Mouse (Mus musculus) heart, postnatal 10 days (tissue): ENCODE results near the gene Rpl37. TPM values are rescaled to one million over a fixed set of nuclear protein-coding genes. Genes with fewer than 3 reads are reported as not detected.
A peak's percentile ranks its signal among the peaks of the same experiment; 100 is the strongest.
"Not testable (repeated sequence)": the region's sequence is repeated elsewhere in the genome, so short reads cannot be mapped to it uniquely, and the experiment has no call there.

Source experiments
- DNase-seq, 2 experiments: peaks; one replicate each; pipeline ENCODE4 v3.0.0; 2021
- intact Hi-C: fragments of 180-260 bp; cut with DNase I; formaldehyde crosslinking; loops from one replicate; pipeline ENCODE4 v1.15.1; 2025
- total RNA-seq, 2 experiments: library from RNA; stranded (reverse); gene quantifications; 2 replicates each; pipeline ENCODE4 v1.2.3; 2021

The Rpl37 gene
- total RNA-seq, 2 experiments from 2014 or later = 233 to 262 TPM

GRCm38 (mm10) chr15:5121535-5122313, 5.3 kb downstream of the Rpl37 start:
- DNase-seq = no peak
- intact Hi-C loops = no loop called here

- intact Hi-C loops = no loop called here
- DNase-seq = no peak
These were observed 10.0 kb downstream of the Rpl37 start for GRCm38 (mm10) chr15:5126456-5126855.

- DNase-seq = no peak
- intact Hi-C loops = no loop called here
These were observed 11.0 kb downstream of the Rpl37 start for GRCm38 (mm10) chr15:5127487-5127886.

GRCm38 (mm10) chr15:5128176-5128940, 11.9 kb downstream of the Rpl37 start:
- intact Hi-C loops = no loop called here
- DNase-seq = no peak

GRCm38 (mm10) chr15:5129111-5129805, 12.8 kb downstream of the Rpl37 start:
- intact Hi-C loops = no loop called here
- no peak for DNase-seq

- intact Hi-C loops, DNase-seq: not testable (repeated sequence)
These were observed 14.6 kb downstream of the Rpl37 start for GRCm38 (mm10) chr15:5130887-5131668.

GRCm38 (mm10) chr15:5133301-5133700, 16.9 kb downstream of the Rpl37 start:
- no peak for DNase-seq
- intact Hi-C loops = no loop called here

GRCm38 (mm10) chr15:5134179-5134578, 17.7 kb downstream of the Rpl37 start:
- DNase-seq = no peak
- intact Hi-C loops = no loop called here

- no peak for DNase-seq
These were observed 18.6 kb downstream of the Rpl37 start for GRCm38 (mm10) chr15:5134945-5135483.

GRCm38 (mm10) chr15:5138021-5138856, 21.8 kb downstream of the Rpl37 start:
- intact Hi-C loops = no loop called here
- no peak for DNase-seq

More at GRCm38 (mm10) chr15:5134945-5135483, 18.6 kb downstream of the Rpl37 start:
- intact Hi-C loops = no loop called here

GRCm38 (mm10) chr15:5139366-5139765, 22.9 kb downstream of the Rpl37 start:
- intact Hi-C loops = no loop called here
- no peak for DNase-seq

- no peak for DNase-seq
- intact Hi-C loops = no loop called here
These were observed 23.4 kb downstream of the Rpl37 start for GRCm38 (mm10) chr15:5139863-5140262.

- no peak for DNase-seq
- intact Hi-C loops = no loop called here
These were observed 23.9 kb downstream of the Rpl37 start for GRCm38 (mm10) chr15:5140357-5140756.

- intact Hi-C loops = loop anchor here (2.0 kb wide), 1 partner anchor 25 kb away; the partner anchor contains the start of gene Rpl37
- DNase-seq = no peak
These were observed 25.6 kb downstream of the Rpl37 start for GRCm38 (mm10) chr15:5142047-5142446.

- intact Hi-C loops = loop anchor here (2.0 kb wide), 1 partner anchor 26 kb away; the partner anchor contains the start of gene Rpl37
- no peak for DNase-seq
These were observed 26.3 kb downstream of the Rpl37 start for GRCm38 (mm10) chr15:5142714-5143113.

- peak in 1 of 2 experiments; percentile 82 for DNase-seq
- intact Hi-C loops = loop anchor here (2.0 kb wide), 1 partner anchor 27 kb away; the partner anchor contains the start of gene Rpl37
These were observed 27.0 kb downstream of the Rpl37 start, which contains the start of gene Prkaa1 for GRCm38 (mm10) chr15:5143361-5144020. TSS of gene Prkaa1 (plus strand) at chr15:5143861.

GRCm38 (mm10) chr15:5144021-5144778, 27.8 kb downstream of the Rpl37 start:
- DNase-seq = peak; percentile 78 to 81
- intact Hi-C loops = no loop called here
